Mouse (Mus musculus) heart, embryonic 13.5 days (tissue): ENCODE results near the gene Chka. TPM values are rescaled to one million over a fixed set of nuclear protein-coding genes. Genes with fewer than 3 reads are reported as not detected.

Source experiments
- ATAC-seq: fragments of 200-750 bp; cut with Nextera tagmentation; 2 replicates; pipeline ENCODE4 v1.8.0; 2017; ENCODE audit warnings: moderate TSS enrichment; ENCODE audit not compliant: insufficient number of reproducible peaks, low FRiP score, low TSS enrichment; ENCODE audit errors: extremely low read depth
- H3K27ac ChIP-seq: fragments of 300-500 bp; sonication (generic); replicated peaks from 2 replicates; pipeline ENCODE4 v1.5.1; 2015; ENCODE audit warnings: moderate library complexity, mild to moderate bottlenecking, inconsistent platforms
- H3K27me3 ChIP-seq: fragments of 300-500 bp; sonication (generic); replicated peaks from 2 replicates; pipeline ENCODE4 v1.6.1; 2015; ENCODE audit warnings: mild to moderate bottlenecking, inconsistent platforms
- H3K36me3 ChIP-seq: fragments of 300-500 bp; sonication (generic); 2 replicates; pipeline ENCODE4 v1.6.1; 2015; ENCODE audit warnings: mild to moderate bottlenecking, inconsistent platforms
- H3K4me1 ChIP-seq: fragments of 300-500 bp; sonication (generic); 2 replicates; pipeline ENCODE4 v1.6.1; 2015; ENCODE audit warnings: inconsistent platforms
- H3K4me2 ChIP-seq: fragments of 300-500 bp; sonication (generic); 2 replicates; pipeline ENCODE4 v1.6.1; 2015; ENCODE audit warnings: inconsistent platforms, mild to moderate bottlenecking, moderate library complexity
- H3K4me3 ChIP-seq: fragments of 300-500 bp; sonication (generic); 2 replicates; pipeline ENCODE4 v1.5.1; 2015; ENCODE audit warnings: moderate library complexity, mild to moderate bottlenecking, inconsistent platforms
- H3K9ac ChIP-seq: fragments of 300-500 bp; sonication (generic); 2 replicates; pipeline ENCODE4 v1.6.1; 2015; ENCODE audit warnings: inconsistent platforms, mild to moderate bottlenecking, moderate library complexity
- H3K9me3 ChIP-seq: fragments of 300-500 bp; sonication (generic); 2 replicates; pipeline ENCODE4 v1.6.1; 2016; ENCODE audit warnings: inconsistent platforms
- WGBS: fragments of 180-500 bp; shearing (Covaris S2); methylation state at CpG from one replicate; pipeline ENCODE4 v1.1.7; 2015; ENCODE audit warnings: mixed read lengths; 5-methylcytosine and 5-hydroxymethylcytosine counted together
- polyA plus RNA-seq: library from polyadenylated mRNA; unstranded; fragments of >200 nt; fragmentation: Nextera tagmentation; extraction: Ambion mirVana; gene quantifications from 2 replicates; pipeline ENCODE4 v1.2.1, GENCODE M21; 2015

Chka gene
- polyA plus RNA-seq, 1 experiment from 2014 or later, result 22.6 TPM

GRCm38 (mm10) chr19:3893545-3894116 is 42.1 kb downstream of the Chka start:
- peaks cover 99% of the 10 kb centered on the region for H3K36me3 ChIP-seq
- H3K27me3 ChIP-seq, result no peaks in the 10 kb centered on the region
- H3K4me2 ChIP-seq, result no peak overlapping the region
- no peaks in the 10 kb centered on the region for H3K9me3 ChIP-seq
- H3K27ac ChIP-seq, result peak overlapping the region; percentile 70
- WGBS, result 60% methylated on average over 4 of the region's 4 CpGs
- peak; percentile 55; the same call in 1 of the 2 replicates for ATAC-seq
- H3K4me1 ChIP-seq, result peaks cover 23% of the 10 kb centered on the region
- H3K4me3 ChIP-seq, result no peak overlapping the region
- H3K9ac ChIP-seq, result no peak overlapping the region

- Histone ChIP-seq H3K4me2 (no peak overlapping the region), H3K9ac (no peak overlapping the region), H3K4me3 (no peak overlapping the region), H3K27ac (0 out of 2 replicates have a peak overlapping the region, but pooled peaks have one; percentile 70), H3K4me1 (peaks cover 23% of the 10 kb centered on the region), H3K36me3 (peaks cover 99% of the 10 kb centered on the region), H3K9me3 (no peaks in the 10 kb centered on the region), H3K27me3 (no peaks in the 10 kb centered on the region)
- WGBS, result 84% methylated on average over 2 of the region's 2 CpGs
- ATAC-seq, result no peak
Observed at GRCm38 (mm10) chr19:3894294-3894693, 42.7 kb downstream of the Chka start.

- Histone ChIP-seq H3K9me3 (no peaks in the 10 kb centered on the region), H3K27me3 (no peaks in the 10 kb centered on the region), H3K9ac (no peak overlapping the region), H3K36me3 (peaks cover 98% of the 10 kb centered on the region), H3K4me3 (no peak overlapping the region), H3K4me1 (peaks cover 23% of the 10 kb centered on the region), H3K4me2 (no peak overlapping the region), H3K27ac (no peak overlapping the region)
- ATAC-seq, result no peak
- 28% methylated on average over 3 of the region's 3 CpGs for WGBS
Observed at GRCm38 (mm10) chr19:3895171-3895631, 43.6 kb downstream of the Chka start.

GRCm38 (mm10) chr19:3896208-3896607 is 44.6 kb downstream of the Chka start:
- H3K36me3 ChIP-seq, result peaks cover 91% of the 10 kb centered on the region
- no peaks in the 10 kb centered on the region for H3K27me3 ChIP-seq
- H3K4me3 ChIP-seq, result no peak overlapping the region
- no peaks in the 10 kb centered on the region for H3K9me3 ChIP-seq
- H3K4me2 ChIP-seq, result no peak overlapping the region
- H3K9ac ChIP-seq, result no peak overlapping the region
- no peak overlapping the region for H3K27ac ChIP-seq
- H3K4me1 ChIP-seq, result peaks cover 23% of the 10 kb centered on the region
- ATAC-seq, result no peak
- WGBS, result 93% methylated on average over 10 of the region's 10 CpGs

- H3K27me3 ChIP-seq, result no peaks in the 10 kb centered on the region
- H3K27ac ChIP-seq, result no peak overlapping the region
- H3K36me3 ChIP-seq, result peaks cover 91% of the 10 kb centered on the region
- H3K4me1 ChIP-seq, result peaks cover 23% of the 10 kb centered on the region
- 78% methylated on average over 5 of the region's 5 CpGs for WGBS
- no peak overlapping the region for H3K4me2 ChIP-seq
- no peaks in the 10 kb centered on the region for H3K9me3 ChIP-seq
- no peak for ATAC-seq
- no peak overlapping the region for H3K9ac ChIP-seq
- H3K4me3 ChIP-seq, result no peak overlapping the region
Observed at GRCm38 (mm10) chr19:3897557-3897956, 46.0 kb downstream of the Chka start.

- WGBS, result 85% methylated on average over 7 of the region's 7 CpGs
- peaks cover 92% of the 10 kb centered on the region for H3K36me3 ChIP-seq
Observed at GRCm38 (mm10) chr19:3898952-3899351, 47.4 kb downstream of the Chka start.

GRCm38 (mm10) chr19:3899618-3900017 is 48.0 kb downstream of the Chka start:
- H3K4me1 ChIP-seq, result peaks cover 19% of the 10 kb centered on the region
- H3K9me3 ChIP-seq, result no peaks in the 10 kb centered on the region
- no peak for ATAC-seq
- no peak overlapping the region for H3K4me2 ChIP-seq
- H3K4me3 ChIP-seq, result no peak overlapping the region
- 87% methylated on average over 4 of the region's 4 CpGs for WGBS
- H3K36me3 ChIP-seq, result peaks cover 88% of the 10 kb centered on the region
- H3K27ac ChIP-seq, result no peak overlapping the region
- no peak overlapping the region for H3K9ac ChIP-seq
- no peaks in the 10 kb centered on the region for H3K27me3 ChIP-seq

More at GRCm38 (mm10) chr19:3898952-3899351, 47.4 kb downstream of the Chka start:
- Histone ChIP-seq H3K27ac (no peak overlapping the region), H3K27me3 (no peaks in the 10 kb centered on the region), H3K4me2 (no peak overlapping the region), H3K4me1 (peaks cover 17% of the 10 kb centered on the region), H3K4me3 (no peak overlapping the region), H3K9me3 (no peaks in the 10 kb centered on the region), H3K9ac (no peak overlapping the region)
- no peak for ATAC-seq

- 82% methylated on average over 12 of the region's 12 CpGs for WGBS
- no peak for ATAC-seq
- Histone ChIP-seq H3K27ac (no peak overlapping the region), H3K36me3 (peaks cover 55% of the 10 kb centered on the region), H3K9me3 (no peaks in the 10 kb centered on the region), H3K9ac (no peak overlapping the region), H3K4me3 (no peak overlapping the region), H3K27me3 (no peaks in the 10 kb centered on the region), H3K4me2 (no peak overlapping the region), H3K4me1 (peaks cover 38% of the 10 kb centered on the region)
Observed at GRCm38 (mm10) chr19:3902966-3903365, 51.4 kb downstream of the Chka start.

GRCm38 (mm10) chr19:3903648-3904362 is 52.2 kb downstream of the Chka start:
- H3K36me3 ChIP-seq, result peaks cover 55% of the 10 kb centered on the region
- peak overlapping the region; percentile 82 for H3K4me2 ChIP-seq
- no peak overlapping the region for H3K4me3 ChIP-seq
- peak overlapping the region; percentile 84; the same call in 1 of the 2 replicates for H3K9ac ChIP-seq
- no peaks in the 10 kb centered on the region for H3K27me3 ChIP-seq
- ATAC-seq, result no peak
- peak overlapping the region; percentile 88; the same call in 1 of the 2 replicates for H3K27ac ChIP-seq
- WGBS, result 73% methylated on average over 25 of the region's 25 CpGs
- H3K4me1 ChIP-seq, result peaks cover 38% of the 10 kb centered on the region
- no peaks in the 10 kb centered on the region for H3K9me3 ChIP-seq

- H3K27ac ChIP-seq, result peak overlapping the region; percentile 88; the same call in 1 of the 2 replicates
Observed at GRCm38 (mm10) chr19:3904363-3904675, 52.7 kb downstream of the Chka start.

GRCm38 (mm10) chr19:3905261-3905969 is 53.8 kb downstream of the Chka start:
- peak overlapping the region; percentile 67 for H3K4me3 ChIP-seq
- peaks cover 38% of the 10 kb centered on the region for H3K4me1 ChIP-seq
- ATAC-seq, result no peak
- WGBS, result 31% methylated on average over 6 of the region's 6 CpGs
- H3K9ac ChIP-seq, result peak overlapping the region; percentile 84
- H3K4me2 ChIP-seq, result peak overlapping the region; percentile 82
- peak overlapping the region; percentile 88 for H3K27ac ChIP-seq
- H3K36me3 ChIP-seq, result peaks cover 58% of the 10 kb centered on the region
- H3K9me3 ChIP-seq, result no peaks in the 10 kb centered on the region
- no peaks in the 10 kb centered on the region for H3K27me3 ChIP-seq

More at GRCm38 (mm10) chr19:3904363-3904675, 52.7 kb downstream of the Chka start:
- peaks cover 55% of the 10 kb centered on the region for H3K36me3 ChIP-seq
- H3K4me3 ChIP-seq, result peak overlapping the region; percentile 67
- H3K9ac ChIP-seq, result peak overlapping the region; percentile 84; the same call in 1 of the 2 replicates
- H3K27me3 ChIP-seq, result no peaks in the 10 kb centered on the region
- ATAC-seq, result no peak
- WGBS, result 65% methylated on average over 10 of the region's 10 CpGs
- no peaks in the 10 kb centered on the region for H3K9me3 ChIP-seq
- H3K4me1 ChIP-seq, result peaks cover 38% of the 10 kb centered on the region
- H3K4me2 ChIP-seq, result peak overlapping the region; percentile 82
